ENCODE assay signal across 12 mouse cellular contexts in the genomic region with DNA sequence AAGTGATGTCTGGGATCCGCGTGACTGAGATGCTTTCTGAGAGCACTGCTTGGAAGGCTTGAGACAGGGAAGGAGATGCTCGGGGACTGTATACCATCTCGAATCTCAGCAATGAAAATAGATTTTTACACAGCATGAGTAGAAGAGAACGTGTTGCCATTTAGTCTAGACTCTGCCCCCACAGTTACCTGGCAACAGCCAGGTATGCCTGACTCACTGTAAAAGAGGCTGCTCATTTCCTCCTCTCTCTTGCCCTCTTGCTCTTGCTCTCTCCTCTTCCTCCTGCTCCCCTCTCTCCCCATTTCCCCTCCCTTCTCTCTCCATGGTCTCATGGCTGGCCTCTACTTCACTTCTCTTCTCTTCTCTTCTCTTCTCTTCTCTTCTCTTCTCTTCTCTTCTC.
"Had no signal": no experiment of that assay in that cellular context is flagged by ENCODE, and none has a peak within 500 bp of the region (broad histone marks: within the 10 kb centered on the region; RNA-seq: fewer than 3 reads in every experiment).

No protein-coding gene starts in this region.

- H3K9ac ChIP-seq: liver, embryonic 15.5 days; midbrain, embryonic 15.5 days; neural tube, embryonic 12.5 days had no signal

- H3K36me3 ChIP-seq: limb, embryonic 10.5 days; liver, embryonic 15.5 days; midbrain, embryonic 15.5 days; neural tube, embryonic 12.5 days had no signal

- H3K27ac ChIP-seq: left cerebral cortex, adult 2 months; limb, embryonic 10.5 days; liver, embryonic 15.5 days; midbrain, embryonic 15.5 days; neural tube, embryonic 12.5 days had no signal

- H3K4me1 ChIP-seq: midbrain, embryonic 15.5 days; neural tube, embryonic 12.5 days had no signal

- H3K4me2 ChIP-seq: liver, embryonic 11.5 days; liver, embryonic 15.5 days; midbrain, embryonic 11.5 days; midbrain, embryonic 15.5 days; neural tube, embryonic 12.5 days had no signal

- H3K4me3 ChIP-seq: left cerebral cortex, adult 2 months; limb, embryonic 10.5 days; liver, embryonic 15.5 days; midbrain, embryonic 15.5 days; neural tube, embryonic 12.5 days had no signal

- H3K27me3 ChIP-seq: liver, embryonic 15.5 days; midbrain, embryonic 15.5 days; neural tube, embryonic 12.5 days had no signal

- H3K9me3 ChIP-seq: limb, embryonic 10.5 days; liver, embryonic 15.5 days; midbrain, embryonic 15.5 days; neural tube, embryonic 12.5 days had no signal

- ATAC-seq: lung, postnatal 0 days; midbrain, embryonic 15.5 days had no signal

- DNase-seq: lung, adult 2 months; lung, postnatal 4 days; thymus, adult 2 months; thymus, postnatal 36 days had no signal
